ENCODE assay signal across 22 mouse cellular contexts in the genomic region with DNA sequence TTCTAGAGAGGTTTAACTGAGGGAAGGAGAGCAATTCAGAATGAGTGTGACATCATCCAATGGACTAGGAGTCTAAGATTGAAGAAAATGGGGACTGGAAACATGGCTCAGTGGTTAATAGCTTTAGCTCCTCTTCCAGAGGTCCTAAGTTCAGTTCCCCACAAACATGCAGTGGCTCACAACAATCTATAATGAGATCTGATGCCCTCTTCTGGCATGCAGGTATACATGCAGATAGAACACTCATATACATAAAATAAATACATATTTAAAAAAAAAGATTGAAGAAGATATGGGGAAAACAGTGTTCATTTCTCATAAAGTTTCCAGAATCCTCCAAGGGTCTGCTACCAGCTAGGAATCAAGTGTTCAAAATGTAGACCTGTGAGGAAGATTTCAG. TPM values are rescaled to one million over a fixed set of nuclear protein-coding genes. Genes with fewer than 3 reads are reported as not detected.
"Had no signal": no experiment of that assay in that cellular context is flagged by ENCODE, and none has a peak within 500 bp of the region (broad histone marks: within the 10 kb centered on the region; RNA-seq: fewer than 3 reads in every experiment).

No protein-coding gene starts in this region.

- H3K36me3 ChIP-seq: intestine, embryonic 15.5 days; kidney, embryonic 15.5 days; limb, embryonic 10.5 days; limb, embryonic 13.5 days; liver, embryonic 13.5 days; lung, embryonic 15.5 days had no signal

- H3K27ac ChIP-seq: intestine, embryonic 15.5 days; kidney, embryonic 15.5 days; limb, embryonic 10.5 days; limb, embryonic 13.5 days; liver, embryonic 13.5 days; lung, embryonic 15.5 days had no signal

- H3K9me3 ChIP-seq: intestine, embryonic 15.5 days; kidney, embryonic 15.5 days; limb, embryonic 10.5 days; limb, embryonic 13.5 days; liver, embryonic 13.5 days; lung, embryonic 15.5 days had no signal

- H3K9ac ChIP-seq: intestine, embryonic 15.5 days; kidney, embryonic 15.5 days; limb, embryonic 13.5 days; liver, embryonic 13.5 days; lung, embryonic 15.5 days had no signal

- DNase-seq: kidney, adult 8-10 months; kidney, postnatal 14 days; kidney, postnatal 4 days; layer of hippocampus, adult 9-11 months; layer of hippocampus, postnatal 36 days; liver, embryonic 13.5 days; lung, postnatal 14 days; lung, postnatal 4 days; midbrain, embryonic 14.5 days; thymus, adult 2 months; thymus, postnatal 14 days; thymus, postnatal 4 days had no signal

- H3K27me3 ChIP-seq: intestine, embryonic 15.5 days; kidney, embryonic 15.5 days; limb, embryonic 13.5 days; lung, embryonic 15.5 days had no signal

- ATAC-seq: intestine, embryonic 15.5 days had no signal

- H3K4me3 ChIP-seq: intestine, embryonic 15.5 days; kidney, embryonic 15.5 days; limb, embryonic 10.5 days; limb, embryonic 13.5 days; liver, embryonic 13.5 days; lung, embryonic 15.5 days had no signal

- H3K4me2 ChIP-seq: intestine, embryonic 15.5 days; kidney, embryonic 15.5 days; limb, embryonic 13.5 days; liver, embryonic 13.5 days; lung, embryonic 15.5 days; midbrain, embryonic 11.5 days had no signal

RNA-seq across cellular contexts. Expression of gene Ramp2, which starts 10.4 kb away (rescaled TPM):
- total RNA-seq: megakaryocyte-erythroid progenitor cell, adult 5-6 weeks had no signal

RNA-seq across cellular contexts. Expression of gene Wnk4, which starts 24.9 kb away (rescaled TPM):
- total RNA-seq: megakaryocyte progenitor cell, adult 5-6 weeks had no signal

RNA-seq across cellular contexts. Expression of gene Cntd1, which starts 43.4 kb away (rescaled TPM):
- total RNA-seq: liver, adult 2 months; midbrain, postnatal 0 days had no signal
- polyA plus RNA-seq: liver, adult 2 months had no signal
